Mouse (Mus musculus): ENCODE data around the gene Amacr. TPM values are rescaled to one million over a fixed set of nuclear protein-coding genes. Genes with fewer than 3 reads are reported as not detected.

The Amacr gene
- polyA plus RNA-seq, 1 experiment from 2014 or later, result 15.5 TPM

DNA sequence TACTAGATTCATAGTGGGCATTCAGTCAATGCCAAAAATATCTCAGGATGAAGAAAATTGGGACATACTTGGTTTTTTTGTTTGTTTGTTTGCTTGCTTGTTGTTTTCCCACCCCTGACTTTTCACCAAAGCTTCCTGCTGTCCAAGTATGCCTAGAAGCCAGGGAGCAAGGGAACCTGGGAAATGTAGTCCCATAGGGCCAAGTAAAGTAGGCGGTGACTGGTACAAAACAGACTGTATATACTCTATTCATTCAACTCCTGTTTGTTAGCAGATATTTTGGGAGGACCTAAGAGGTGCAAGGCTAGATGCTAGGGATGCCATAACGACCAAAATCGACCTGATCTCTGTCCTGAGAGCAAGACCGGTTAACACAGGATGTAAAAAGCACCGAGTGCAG is 18.3 kb downstream of the Amacr start:
- H3K9ac ChIP-seq (replicated peaks; ENCODE audit: low read length), result no peak overlapping the region
- no peak overlapping the region for H3K4me3 ChIP-seq (ENCODE audit: low read depth, low read length)
- H3K27ac ChIP-seq (replicated peaks; ENCODE audit: low read depth, low read length), result no peak overlapping the region
- WGBS, result 57% methylated on average over 5 of the region's 5 CpGs
- ATAC-seq (replicated peaks; ENCODE audit: insufficient number of reproducible peaks, low FRiP score, low TSS enrichment, low read depth) (no peak), DNase-seq (ENCODE audit: low spot score) (peak; percentile 18)
- no peaks in the 10 kb centered on the region for H3K9me3 ChIP-seq (replicated peaks; ENCODE audit: control insufficient read depth, low read length)
- no peaks in the 10 kb centered on the region for H3K4me1 ChIP-seq (ENCODE audit: control insufficient read depth, insufficient read depth, low read length)
- no peak overlapping the region for H3K4me2 ChIP-seq (ENCODE audit: low read depth, low read length)
- no peaks in the 10 kb centered on the region for H3K27me3 ChIP-seq (ENCODE audit: control insufficient read depth, insufficient read depth, low read length)
- H3K36me3 ChIP-seq (replicated peaks; ENCODE audit: control insufficient read depth, insufficient read depth, low read depth, low read length), result no peaks in the 10 kb centered on the region

DNA sequence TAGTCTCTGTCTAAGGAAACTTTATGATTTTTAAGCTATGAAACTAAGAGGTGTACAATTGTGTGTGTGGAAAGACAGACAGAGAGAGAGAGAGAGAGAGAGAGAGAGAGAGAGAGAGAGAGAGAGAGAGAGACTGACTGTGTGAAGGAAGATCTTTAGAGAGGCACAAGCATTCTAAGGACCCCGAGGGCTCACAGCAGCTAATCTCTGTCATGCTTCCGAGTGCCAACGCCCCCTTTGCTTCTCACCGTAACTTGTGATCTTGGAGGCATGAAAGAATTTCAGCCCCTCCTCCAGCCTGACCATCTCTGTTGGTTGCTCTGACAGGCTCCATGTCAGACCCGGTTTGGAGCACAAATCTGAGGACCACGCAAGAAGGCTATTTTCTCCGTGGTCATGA is 18.9 kb downstream of the Amacr start, which contains the start of gene Slc45a2:
Gene Slc45a2, plus strand, starts transcription at position 301 of the 400 bp plus-strand sequence.
- no peak within 1 kb of the TSS for H3K4me2 ChIP-seq (ENCODE audit: low read depth, low read length)

DNA sequence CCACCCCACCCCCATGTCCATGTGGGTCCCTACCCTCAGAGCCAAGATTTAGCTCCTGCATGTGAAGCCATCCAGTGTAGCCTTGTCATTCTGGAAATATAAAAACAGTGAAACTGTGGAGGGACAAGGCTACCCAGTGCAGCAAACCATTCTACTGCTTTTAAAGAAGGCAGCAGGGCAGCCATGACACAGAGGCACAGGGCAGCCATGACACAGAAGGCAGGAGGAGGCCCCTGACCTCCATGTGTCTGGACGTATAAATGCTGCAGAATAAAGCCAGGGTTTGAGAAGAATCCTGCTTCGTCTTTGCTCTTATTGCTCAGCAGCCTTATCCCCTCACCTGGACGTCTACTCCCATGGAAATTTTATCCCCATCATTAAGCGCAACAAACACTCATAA is 22.2 kb downstream of the Amacr start:
- H3K27ac ChIP-seq (replicated peaks; ENCODE audit: low read depth, low read length), result no peak overlapping the region
- no peak overlapping the region for H3K4me2 ChIP-seq (ENCODE audit: low read depth, low read length)
- whole genome bisulfite sequencing, result 81% methylated on average over 4 of the region's 4 CpGs
- H3K4me1 ChIP-seq (ENCODE audit: control insufficient read depth, insufficient read depth, low read length), result no peaks in the 10 kb centered on the region
- ATAC-seq (replicated peaks; ENCODE audit: insufficient number of reproducible peaks, low FRiP score, low TSS enrichment, low read depth) (no peak), DNase-seq (ENCODE audit: low spot score) (no peak)
- no peak overlapping the region for H3K4me3 ChIP-seq (ENCODE audit: low read depth, low read length)
- H3K9ac ChIP-seq (replicated peaks; ENCODE audit: low read length), result no peak overlapping the region
- H3K27me3 ChIP-seq (ENCODE audit: control insufficient read depth, insufficient read depth, low read length), result no peaks in the 10 kb centered on the region
- H3K9me3 ChIP-seq (replicated peaks; ENCODE audit: control insufficient read depth, low read length), result no peaks in the 10 kb centered on the region
- no peaks in the 10 kb centered on the region for H3K36me3 ChIP-seq (replicated peaks; ENCODE audit: control insufficient read depth, insufficient read depth, low read depth, low read length)

More for the DNA sequence above, 18.9 kb downstream of the Amacr start, which contains the start of gene Slc45a2:
- Histone ChIP-seq H3K9me3 (replicated peaks; ENCODE audit: control insufficient read depth, low read length) (no peaks in the 10 kb centered on the region), H3K4me1 (ENCODE audit: control insufficient read depth, insufficient read depth, low read length) (no peaks in the 10 kb centered on the region), H3K9ac (replicated peaks; ENCODE audit: low read length) (no peak within 1 kb of the TSS), H3K27ac (replicated peaks; ENCODE audit: low read depth, low read length) (no peak within 1 kb of the TSS), H3K27me3 (ENCODE audit: control insufficient read depth, insufficient read depth, low read length) (no peaks in the 10 kb centered on the region), H3K36me3 (replicated peaks; ENCODE audit: control insufficient read depth, insufficient read depth, low read depth, low read length) (no peaks in the 10 kb centered on the region), H3K4me3 (ENCODE audit: low read depth, low read length) (no peak within 1 kb of the TSS)
- WGBS, result 55% methylated on average over 7 of the region's 7 CpGs
- ATAC-seq (replicated peaks; ENCODE audit: insufficient number of reproducible peaks, low FRiP score, low TSS enrichment, low read depth) (no peak; the same call in 1 of the 2 replicates), DNase-seq (ENCODE audit: low spot score) (no peak)

DNA sequence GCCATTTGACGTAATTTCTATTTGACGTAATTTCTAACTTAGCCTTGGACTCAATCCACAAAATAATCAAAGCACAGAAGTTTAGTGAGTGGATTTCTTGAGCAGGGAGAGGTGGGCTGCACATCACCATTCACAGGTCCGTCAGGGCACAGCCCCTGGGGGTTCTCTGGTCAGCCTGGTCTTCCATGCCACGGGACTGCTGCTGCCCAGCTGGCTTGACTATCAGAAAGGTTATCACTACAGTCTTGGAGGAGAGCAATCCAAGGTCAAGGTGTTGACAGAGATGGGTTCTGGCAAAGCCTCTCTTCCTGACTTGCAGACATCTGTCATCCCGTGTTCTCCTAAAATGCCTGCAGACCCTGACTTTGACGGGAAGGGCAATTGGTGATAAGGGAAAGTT is 23.1 kb downstream of the Amacr start:
- ATAC-seq (replicated peaks; ENCODE audit: insufficient number of reproducible peaks, low FRiP score, low TSS enrichment, low read depth) (no peak), DNase-seq (ENCODE audit: low spot score) (no peak)
- 78% methylated on average over 6 of the region's 6 CpGs for WGBS

DNA sequence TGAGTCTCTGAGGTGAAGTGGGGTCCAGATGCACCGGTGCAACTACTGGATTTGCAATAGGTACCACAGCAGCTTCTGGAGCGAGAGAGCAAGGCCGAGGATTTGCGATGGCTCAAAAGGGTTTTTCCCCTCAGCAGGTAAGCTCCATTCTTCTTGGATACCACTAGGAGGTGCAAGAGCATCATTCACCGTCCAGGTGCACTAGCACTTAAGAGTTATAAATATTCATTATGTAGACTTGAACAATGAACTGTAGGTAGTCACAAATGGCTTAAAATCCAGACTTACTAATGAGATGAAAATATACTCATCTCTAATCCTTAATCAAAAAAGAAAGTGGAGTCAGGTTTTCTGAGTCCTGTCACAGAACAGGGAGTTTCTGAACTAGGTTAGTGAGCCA is 27.2 kb downstream of the Amacr start:
- H3K36me3 ChIP-seq (replicated peaks; ENCODE audit: control insufficient read depth, insufficient read depth, low read depth, low read length), result no peaks in the 10 kb centered on the region
- ATAC-seq (replicated peaks; ENCODE audit: insufficient number of reproducible peaks, low FRiP score, low TSS enrichment, low read depth) (no peak), DNase-seq (ENCODE audit: low spot score) (peak; percentile 53)
- no peak overlapping the region for H3K9ac ChIP-seq (replicated peaks; ENCODE audit: low read length)
- H3K4me3 ChIP-seq (ENCODE audit: low read depth, low read length), result no peak overlapping the region
- 27% methylated on average over 5 of the region's 5 CpGs for WGBS
- no peaks in the 10 kb centered on the region for H3K27me3 ChIP-seq (ENCODE audit: control insufficient read depth, insufficient read depth, low read length)
- no peaks in the 10 kb centered on the region for H3K4me1 ChIP-seq (ENCODE audit: control insufficient read depth, insufficient read depth, low read length)
- no peak overlapping the region for H3K4me2 ChIP-seq (ENCODE audit: low read depth, low read length)
- H3K9me3 ChIP-seq (replicated peaks; ENCODE audit: control insufficient read depth, low read length), result no peaks in the 10 kb centered on the region
- H3K27ac ChIP-seq (replicated peaks; ENCODE audit: low read depth, low read length), result no peak overlapping the region

More for the DNA sequence above, 23.1 kb downstream of the Amacr start:
- Histone ChIP-seq H3K36me3 (replicated peaks; ENCODE audit: control insufficient read depth, insufficient read depth, low read depth, low read length) (no peaks in the 10 kb centered on the region), H3K4me2 (ENCODE audit: low read depth, low read length) (no peak overlapping the region), H3K4me3 (ENCODE audit: low read depth, low read length) (no peak overlapping the region), H3K9me3 (replicated peaks; ENCODE audit: control insufficient read depth, low read length) (no peaks in the 10 kb centered on the region), H3K9ac (replicated peaks; ENCODE audit: low read length) (no peak overlapping the region), H3K27ac (replicated peaks; ENCODE audit: low read depth, low read length) (no peak overlapping the region), H3K27me3 (ENCODE audit: control insufficient read depth, insufficient read depth, low read length) (no peaks in the 10 kb centered on the region), H3K4me1 (ENCODE audit: control insufficient read depth, insufficient read depth, low read length) (no peaks in the 10 kb centered on the region)

DNA sequence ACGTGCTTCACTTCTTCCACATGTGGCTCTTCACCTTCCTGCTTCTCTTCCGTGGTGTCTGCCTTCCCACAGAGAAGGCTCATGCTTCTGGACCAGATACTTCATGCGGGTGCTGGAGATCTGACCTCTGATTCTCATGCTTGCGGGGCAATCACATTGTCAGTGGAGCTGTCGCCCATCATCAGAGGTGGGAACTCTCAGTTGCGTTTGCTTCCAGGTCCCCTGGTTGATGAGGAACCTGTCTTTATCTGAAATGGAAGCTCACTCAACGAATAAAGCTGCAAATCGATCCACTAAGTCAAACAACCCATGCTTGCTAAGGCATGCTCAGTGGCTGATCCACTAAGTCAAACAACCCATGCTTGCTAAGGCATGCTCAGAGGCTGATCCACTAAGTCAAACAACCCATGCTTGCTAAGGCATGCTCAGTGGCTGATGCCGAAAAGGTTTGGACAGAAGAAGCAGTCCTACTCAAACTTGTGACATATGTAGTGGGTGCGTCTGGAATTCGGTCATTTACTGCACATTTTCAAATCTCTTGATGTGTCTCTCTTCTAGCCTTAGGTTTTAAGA is 29.5 kb downstream of the Amacr start:
- no peak for ATAC-seq (replicated peaks; ENCODE audit: insufficient number of reproducible peaks, low FRiP score, low TSS enrichment, low read depth)

DNA sequence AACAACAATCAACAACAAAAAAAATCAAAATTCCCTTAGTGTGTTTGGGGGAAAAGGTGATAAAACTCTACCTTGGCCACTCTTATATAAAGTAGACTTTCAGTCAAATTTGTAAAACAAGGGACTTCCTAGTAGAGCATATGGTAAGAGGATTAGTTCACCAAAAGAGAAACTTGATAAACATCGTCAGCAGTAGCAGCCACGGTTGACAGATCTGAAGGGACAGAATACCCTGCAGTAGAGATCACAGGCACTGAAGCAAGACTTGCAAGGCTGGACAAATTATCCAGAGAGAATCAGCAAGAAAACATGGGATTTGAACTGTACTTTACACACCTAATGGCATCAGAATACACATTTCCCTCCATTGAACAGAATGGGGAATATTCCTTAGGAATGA is 33.4 kb downstream of the Amacr start:
- Histone ChIP-seq H3K4me3 (ENCODE audit: low read depth, low read length) (no peak overlapping the region), H3K4me1 (ENCODE audit: control insufficient read depth, insufficient read depth, low read length) (no peaks in the 10 kb centered on the region), H3K27me3 (ENCODE audit: control insufficient read depth, insufficient read depth, low read length) (no peaks in the 10 kb centered on the region), H3K36me3 (replicated peaks; ENCODE audit: control insufficient read depth, insufficient read depth, low read depth, low read length) (no peaks in the 10 kb centered on the region), H3K9ac (replicated peaks; ENCODE audit: low read length) (no peak overlapping the region), H3K4me2 (ENCODE audit: low read depth, low read length) (no peak overlapping the region), H3K9me3 (replicated peaks; ENCODE audit: control insufficient read depth, low read length) (no peaks in the 10 kb centered on the region), H3K27ac (replicated peaks; ENCODE audit: low read depth, low read length) (no peak overlapping the region)
- DNase-seq (ENCODE audit: low spot score), result no peak
- ATAC-seq (replicated peaks; ENCODE audit: insufficient number of reproducible peaks, low FRiP score, low TSS enrichment, low read depth), result no peak
- 43% methylated on average over 2 of the region's 2 CpGs for WGBS

More for the DNA sequence above, 29.5 kb downstream of the Amacr start:
- Histone ChIP-seq H3K4me3 (ENCODE audit: low read depth, low read length) (no peak overlapping the region), H3K9ac (replicated peaks; ENCODE audit: low read length) (no peak overlapping the region), H3K9me3 (replicated peaks; ENCODE audit: control insufficient read depth, low read length) (no peaks in the 10 kb centered on the region), H3K27me3 (ENCODE audit: control insufficient read depth, insufficient read depth, low read length) (no peaks in the 10 kb centered on the region), H3K4me2 (ENCODE audit: low read depth, low read length) (no peak overlapping the region), H3K36me3 (replicated peaks; ENCODE audit: control insufficient read depth, insufficient read depth, low read depth, low read length) (no peaks in the 10 kb centered on the region), H3K27ac (replicated peaks; ENCODE audit: low read depth, low read length) (no peak overlapping the region), H3K4me1 (ENCODE audit: control insufficient read depth, insufficient read depth, low read length) (no peaks in the 10 kb centered on the region)
- 90% methylated on average over 11 of the region's 11 CpGs for WGBS
- DNase-seq (ENCODE audit: low spot score), result no peak

DNA sequence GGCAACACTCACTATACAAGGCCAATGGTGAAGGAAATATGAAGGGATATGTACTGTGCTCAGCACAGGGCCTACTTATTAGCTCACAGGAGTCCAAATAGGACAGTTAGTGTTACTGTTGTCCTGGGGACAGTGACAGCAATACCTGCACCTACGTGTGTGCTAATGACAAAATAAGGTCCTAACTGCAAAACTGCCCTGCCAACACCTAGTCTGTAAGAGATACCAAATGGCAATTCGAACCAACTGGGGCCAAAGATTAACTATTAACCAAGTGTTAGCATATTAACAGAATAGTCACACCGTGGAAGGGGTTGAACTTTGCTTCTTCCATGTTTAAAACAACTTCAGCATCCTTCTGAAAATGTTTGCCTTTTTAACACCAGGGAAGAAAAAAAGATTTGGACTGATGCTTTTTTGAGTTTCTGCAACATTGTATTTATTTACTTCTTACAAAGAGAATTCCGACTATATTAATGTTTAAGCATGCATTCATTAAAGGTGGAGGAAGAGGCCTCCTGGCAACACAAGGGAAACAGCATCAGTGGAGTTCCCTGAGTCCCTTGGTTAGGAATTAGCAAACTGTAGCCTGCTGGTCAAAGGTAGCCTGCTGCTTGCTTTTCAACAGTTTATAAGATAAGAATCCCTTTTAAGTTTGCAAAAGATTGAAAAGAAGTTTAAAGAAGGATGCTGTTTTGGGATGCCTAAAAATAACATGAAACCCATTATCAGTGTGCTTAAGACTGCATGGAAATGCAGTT is 45.4 kb downstream of the Amacr start:
- 68% methylated on average over 4 of the region's 4 CpGs for WGBS
- ATAC-seq (replicated peaks; ENCODE audit: insufficient number of reproducible peaks, low FRiP score, low TSS enrichment, low read depth) (no peak), DNase-seq (ENCODE audit: low spot score) (no peak)
- H3K9ac ChIP-seq (replicated peaks; ENCODE audit: low read length), result no peak overlapping the region
- no peaks in the 10 kb centered on the region for H3K9me3 ChIP-seq (replicated peaks; ENCODE audit: control insufficient read depth, low read length)
- no peak overlapping the region for H3K4me2 ChIP-seq (ENCODE audit: low read depth, low read length)
- H3K27ac ChIP-seq (replicated peaks; ENCODE audit: low read depth, low read length), result no peak overlapping the region
- H3K27me3 ChIP-seq (ENCODE audit: control insufficient read depth, insufficient read depth, low read length), result no peaks in the 10 kb centered on the region
- no peak overlapping the region for H3K4me3 ChIP-seq (ENCODE audit: low read depth, low read length)
- H3K4me1 ChIP-seq (ENCODE audit: control insufficient read depth, insufficient read depth, low read length), result no peaks in the 10 kb centered on the region
- H3K36me3 ChIP-seq (replicated peaks; ENCODE audit: control insufficient read depth, insufficient read depth, low read depth, low read length), result no peaks in the 10 kb centered on the region

Data from embryonic facial prominence, embryonic 11.5 days (tissue).